Mouse (Mus musculus): ENCODE data around the gene Tbc1d8. TPM values are rescaled to one million over a fixed set of nuclear protein-coding genes. Genes with fewer than 3 reads are reported as not detected.
A peak's percentile ranks its signal among the peaks of the same experiment; 100 is the strongest.

Tbc1d8 gene
- polyA plus RNA-seq, 1 experiment, result 5.8 TPM

DNA sequence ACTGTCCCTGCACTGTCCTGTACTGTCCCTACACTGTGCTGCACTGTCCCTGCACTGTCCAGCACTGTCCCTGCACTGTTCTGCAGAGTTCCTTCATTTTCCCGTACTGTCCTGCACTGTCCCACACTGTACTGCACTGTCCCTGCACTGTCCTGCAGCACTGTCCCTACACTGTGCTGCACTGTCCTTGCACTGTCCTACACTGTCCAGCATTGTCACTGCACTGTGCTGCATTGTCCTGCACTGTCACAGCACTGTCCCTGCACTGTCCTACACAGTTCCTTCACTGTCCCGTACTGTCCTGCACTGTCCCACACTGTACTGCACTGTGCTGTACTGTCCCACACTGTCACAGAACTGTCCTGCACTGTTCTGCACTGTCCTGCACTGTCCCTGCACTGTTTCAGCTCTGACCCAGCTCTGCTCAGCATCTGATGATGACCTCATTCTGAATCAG is 21.0 kb upstream of the Tbc1d8 start:
- Histone ChIP-seq H3K79me2 (ENCODE audit: control insufficient read depth, insufficient read depth) (no peaks in the 10 kb centered on the region), H3K4me3 (no peak overlapping the region), H3ac (ENCODE audit: control insufficient read depth, insufficient read length) (no peak overlapping the region), H3K27me3 (ENCODE audit: control insufficient read depth, insufficient read depth, insufficient read length) (peaks cover 20% of the 10 kb centered on the region), H3K4me2 (ENCODE audit: low read depth) (no peak overlapping the region), H3K36me3 (ENCODE audit: control insufficient read depth, insufficient read depth) (no peaks in the 10 kb centered on the region)
- TF ChIP-seq MYOG (IDR thresholded peaks at IDR 0.05; ENCODE audit: control insufficient read depth in 1 of 3, insufficient read depth in 1 of 3, insufficient read length in 2 of 3, low read depth in 2 of 3), result no peak
- peak in 1 of 3 experiments; percentile 15 for TF ChIP-seq MYOD1 (IDR thresholded peaks at IDR 0.05; ENCODE audit: control insufficient read depth in 1 of 3, insufficient read length in 2 of 3, low read depth in 2 of 3)

- TF ChIP-seq MYOD1 (IDR thresholded peaks at IDR 0.05; ENCODE audit: control insufficient read depth in 1 of 3, insufficient read length in 2 of 3, low read depth in 2 of 3), result no peak
- TF ChIP-seq SRF (IDR thresholded peaks at IDR 0.05; ENCODE audit: control insufficient read depth, insufficient read length, low read depth), result no peak
- no peak for TF ChIP-seq TCF3 (IDR thresholded peaks at IDR 0.05; ENCODE audit: insufficient read length, low read depth)
Measured at GRCm38 (mm10) chr1:39497748-39498147, 19.2 kb upstream of the Tbc1d8 start.

DNA sequence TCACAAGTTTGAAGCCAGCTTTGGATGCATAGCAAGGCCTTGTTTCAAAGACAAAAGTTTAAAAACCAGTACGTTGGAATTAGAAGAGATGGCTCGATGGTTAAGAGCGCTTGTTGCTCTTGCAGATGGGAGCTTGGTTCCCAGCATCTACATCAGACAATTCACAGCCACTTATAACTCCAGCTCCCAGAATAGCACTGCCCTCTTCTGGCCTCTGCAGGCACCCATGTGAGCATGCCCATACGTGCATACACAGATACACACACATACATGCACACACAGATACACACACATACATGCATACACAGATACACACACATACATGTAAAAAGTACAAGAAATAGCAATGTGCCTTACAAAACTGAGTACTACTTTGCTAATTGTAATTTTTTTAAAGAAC is 18.4 kb upstream of the Tbc1d8 start:
- H3K4me2 ChIP-seq (ENCODE audit: low read depth), result no peak overlapping the region
- no peak overlapping the region for H3K4me3 ChIP-seq
- H3K27me3 ChIP-seq (ENCODE audit: control insufficient read depth, insufficient read depth, insufficient read length), result peaks cover 14% of the 10 kb centered on the region
- H3K79me2 ChIP-seq (ENCODE audit: control insufficient read depth, insufficient read depth), result no peaks in the 10 kb centered on the region
- TF ChIP-seq TCF3 (IDR thresholded peaks at IDR 0.05; ENCODE audit: insufficient read length, low read depth), result no peak
- no peak for TF ChIP-seq SRF (IDR thresholded peaks at IDR 0.05; ENCODE audit: control insufficient read depth, insufficient read length, low read depth)
- TF ChIP-seq POLR2AphosphoS2 (IDR thresholded peaks at IDR 0.05; ENCODE audit: insufficient read length, low read depth), result no peak
- H3ac ChIP-seq (ENCODE audit: control insufficient read depth, insufficient read length), result no peak overlapping the region
- H3K36me3 ChIP-seq (ENCODE audit: control insufficient read depth, insufficient read depth), result no peaks in the 10 kb centered on the region

More at GRCm38 (mm10) chr1:39497748-39498147, 19.2 kb upstream of the Tbc1d8 start:
- Histone ChIP-seq H3K27me3 (ENCODE audit: control insufficient read depth, insufficient read depth, insufficient read length) (peaks cover 17% of the 10 kb centered on the region), H3K79me2 (ENCODE audit: control insufficient read depth, insufficient read depth) (no peaks in the 10 kb centered on the region), H3K4me2 (ENCODE audit: low read depth) (no peak overlapping the region), H3ac (ENCODE audit: control insufficient read depth, insufficient read length) (no peak overlapping the region), H3K4me3 (no peak overlapping the region), H3K36me3 (ENCODE audit: control insufficient read depth, insufficient read depth) (no peaks in the 10 kb centered on the region)

GRCm38 (mm10) chr1:39493664-39494063 is 15.1 kb upstream of the Tbc1d8 start:
- no peaks in the 10 kb centered on the region for H3K79me2 ChIP-seq (ENCODE audit: control insufficient read depth, insufficient read depth)
- H3K36me3 ChIP-seq (ENCODE audit: control insufficient read depth, insufficient read depth), result no peaks in the 10 kb centered on the region
- H3K27me3 ChIP-seq (ENCODE audit: control insufficient read depth, insufficient read depth, insufficient read length), result peaks cover 12% of the 10 kb centered on the region
- no peak overlapping the region for H3ac ChIP-seq (ENCODE audit: control insufficient read depth, insufficient read length)
- no peak overlapping the region for H3K4me3 ChIP-seq
- no peak overlapping the region for H3K4me2 ChIP-seq (ENCODE audit: low read depth)
- TF ChIP-seq MYOD1 (IDR thresholded peaks at IDR 0.05; ENCODE audit: control insufficient read depth in 1 of 3, insufficient read length in 2 of 3, low read depth in 2 of 3) (no peak), USF1 (IDR thresholded peaks at IDR 0.05; ENCODE audit: low read depth) (no peak), TCF3 (IDR thresholded peaks at IDR 0.05; ENCODE audit: insufficient read length, low read depth) (no peak), POLR2AphosphoS2 (IDR thresholded peaks at IDR 0.05; ENCODE audit: insufficient read length, low read depth) (no peak), SRF (IDR thresholded peaks at IDR 0.05; ENCODE audit: control insufficient read depth, insufficient read length, low read depth) (no peak), CEBPB (IDR thresholded peaks at IDR 0.05; ENCODE audit: insufficient read depth, poor library complexity, severe bottlenecking) (no peak), MAX (IDR thresholded peaks at IDR 0.05; ENCODE audit: low read depth) (no peak), POLR2A (IDR thresholded peaks at IDR 0.05; ENCODE audit: insufficient read length, low read depth) (no peak), MYOG (IDR thresholded peaks at IDR 0.05; ENCODE audit: control insufficient read depth in 1 of 3, insufficient read depth in 1 of 3, insufficient read length in 2 of 3, low read depth in 2 of 3) (no peak)

GRCm38 (mm10) chr1:39493165-39493564 is 14.6 kb upstream of the Tbc1d8 start:
- H3K79me2 ChIP-seq (ENCODE audit: control insufficient read depth, insufficient read depth), result no peaks in the 10 kb centered on the region
- H3K27me3 ChIP-seq (ENCODE audit: control insufficient read depth, insufficient read depth, insufficient read length), result peaks cover 12% of the 10 kb centered on the region
- H3K36me3 ChIP-seq (ENCODE audit: control insufficient read depth, insufficient read depth), result no peaks in the 10 kb centered on the region
- H3ac ChIP-seq (ENCODE audit: control insufficient read depth, insufficient read length), result no peak overlapping the region
- no peak overlapping the region for H3K4me3 ChIP-seq
- TF ChIP-seq REST (IDR thresholded peaks at IDR 0.05; ENCODE audit: insufficient read depth, insufficient read length) (no peak), SRF (IDR thresholded peaks at IDR 0.05; ENCODE audit: control insufficient read depth, insufficient read length, low read depth) (no peak), MAX (IDR thresholded peaks at IDR 0.05; ENCODE audit: low read depth) (no peak), E2F4 (IDR thresholded peaks at IDR 0.05; ENCODE audit: insufficient read depth) (no peak), POLR2AphosphoS2 (IDR thresholded peaks at IDR 0.05; ENCODE audit: insufficient read length, low read depth) (no peak)
- H3K4me2 ChIP-seq (ENCODE audit: low read depth), result no peak overlapping the region

GRCm38 (mm10) chr1:39487370-39487769 is 8.8 kb upstream of the Tbc1d8 start:
- Histone ChIP-seq H3K27me3 (ENCODE audit: control insufficient read depth, insufficient read depth, insufficient read length) (peaks cover 12% of the 10 kb centered on the region), H3K4me2 (ENCODE audit: low read depth) (no peak overlapping the region), H3ac (ENCODE audit: control insufficient read depth, insufficient read length) (no peak overlapping the region), H3K4me3 (no peak overlapping the region), H3K79me2 (ENCODE audit: control insufficient read depth, insufficient read depth) (no peaks in the 10 kb centered on the region), H3K36me3 (ENCODE audit: control insufficient read depth, insufficient read depth) (no peaks in the 10 kb centered on the region)
- TF ChIP-seq CEBPB (IDR thresholded peaks at IDR 0.05; ENCODE audit: insufficient read depth, poor library complexity, severe bottlenecking) (no peak), POLR2AphosphoS2 (IDR thresholded peaks at IDR 0.05; ENCODE audit: insufficient read length, low read depth) (no peak), E2F4 (IDR thresholded peaks at IDR 0.05; ENCODE audit: insufficient read depth) (no peak), USF1 (IDR thresholded peaks at IDR 0.05; ENCODE audit: low read depth) (no peak), MAX (IDR thresholded peaks at IDR 0.05; ENCODE audit: low read depth) (no peak), MYOD1 (IDR thresholded peaks at IDR 0.05; ENCODE audit: control insufficient read depth in 1 of 3, insufficient read length in 2 of 3, low read depth in 2 of 3) (no peak), TCF12 (IDR thresholded peaks at IDR 0.05; ENCODE audit: insufficient read depth, poor library complexity, severe bottlenecking) (no peak), SRF (IDR thresholded peaks at IDR 0.05; ENCODE audit: control insufficient read depth, insufficient read length, low read depth) (no peak), POLR2A (IDR thresholded peaks at IDR 0.05; ENCODE audit: insufficient read length, low read depth) (no peak), TCF3 (IDR thresholded peaks at IDR 0.05; ENCODE audit: insufficient read length, low read depth) (no peak), REST (IDR thresholded peaks at IDR 0.05; ENCODE audit: insufficient read depth, insufficient read length) (no peak), MYOG (IDR thresholded peaks at IDR 0.05; ENCODE audit: control insufficient read depth in 1 of 3, insufficient read depth in 1 of 3, insufficient read length in 2 of 3, low read depth in 2 of 3) (no peak)

All from myocyte (in vitro differentiated cells).